Comparison of ENCODE assay signal across 9 mouse cellular contexts in genomic region chr19:45574339-45574898, GRCm38 (mm10). TPM values are rescaled to one million over a fixed set of nuclear protein-coding genes. Genes with fewer than 3 reads are reported as not detected.
DNase-seq lines count a peak whose midpoint lies in the region; ATAC-seq and TF ChIP-seq lines count a peak whose summit lies in the region.
"Had no signal": no experiment of that assay in that cellular context is flagged by ENCODE, and none has a peak within 500 bp of the region (broad histone marks: within the 10 kb centered on the region; RNA-seq: fewer than 3 reads in every experiment).

No protein-coding gene starts in this region.

- H3K9me3 ChIP-seq in hindbrain, embryonic 15.5 days = no peaks in the 10 kb centered on the region
- no peaks in the 10 kb centered on the region for H3K9me3 ChIP-seq in hindbrain, embryonic 13.5 days
- H3K9me3 ChIP-seq in midbrain, embryonic 16.5 days (replicated peaks; ENCODE audit: control insufficient read depth, low read length, poor library complexity, severe bottlenecking) = no peaks in the 10 kb centered on the region
- no peaks in the 10 kb centered on the region for H3K9me3 ChIP-seq in midbrain, embryonic 14.5 days (ENCODE audit: control insufficient read depth, low read length)
- H3K9me3 ChIP-seq: forebrain, embryonic 15.5 days had no signal

- no peak for ATAC-seq in hindbrain, embryonic 15.5 days (ENCODE audit: low FRiP score, low read depth)
- ATAC-seq in hindbrain, embryonic 13.5 days (ENCODE audit: low FRiP score) = no peak
- ATAC-seq in midbrain, embryonic 16.5 days = 0 out of 2 replicates have a peak, but pooled peaks have one; percentile 25
- no peak for ATAC-seq in midbrain, embryonic 14.5 days (ENCODE audit: low FRiP score, low TSS enrichment)

- 0 out of 2 replicates have a peak, but pooled peaks have one; percentile 3 for TF ChIP-seq CTCF in bone marrow macrophage, adult 2 months (IDR thresholded peaks at IDR 0.05; ENCODE audit: low read depth, low read length)

- no peak for TF ChIP-seq POLR2A in bone marrow macrophage, adult 2 months (IDR thresholded peaks at IDR 0.05; ENCODE audit: borderline replicate concordance, low read depth, low read length)

- peaks cover 16% of the 10 kb centered on the region for H3K4me1 ChIP-seq in hindbrain, embryonic 15.5 days (replicated peaks)
- H3K4me1 ChIP-seq in hindbrain, embryonic 13.5 days (replicated peaks) = peaks cover 26% of the 10 kb centered on the region; the same call in 1 of the 2 replicates
- no peaks in the 10 kb centered on the region; the same call in 1 of the 2 replicates for H3K4me1 ChIP-seq in midbrain, embryonic 16.5 days (ENCODE audit: control insufficient read depth, insufficient read depth, low read length)
- no peaks in the 10 kb centered on the region; the same call in 1 of the 2 replicates for H3K4me1 ChIP-seq in midbrain, embryonic 14.5 days (ENCODE audit: control insufficient read depth, insufficient read depth, low read length)
- H3K4me1 ChIP-seq in bone marrow macrophage, adult 2 months (ENCODE audit: control insufficient read depth, insufficient read depth, low read length) = peaks cover 19% of the 10 kb centered on the region
- H3K4me1 ChIP-seq: forebrain, embryonic 15.5 days had no signal

- H3K4me3 ChIP-seq in hindbrain, embryonic 15.5 days = no peak overlapping the region
- no peak overlapping the region for H3K4me3 ChIP-seq in hindbrain, embryonic 13.5 days
- no peak overlapping the region for H3K4me3 ChIP-seq in midbrain, embryonic 16.5 days (ENCODE audit: low read depth, low read length)
- H3K4me3 ChIP-seq in midbrain, embryonic 14.5 days (replicated peaks; ENCODE audit: low read depth, low read length) = no peak overlapping the region
- no peak overlapping the region for H3K4me3 ChIP-seq in bone marrow macrophage, adult 2 months (ENCODE audit: insufficient read depth, low read length)
- H3K4me3 ChIP-seq: forebrain, embryonic 15.5 days had no signal

- H3K27ac ChIP-seq in hindbrain, embryonic 15.5 days (replicated peaks) = 0 out of 2 replicates have a peak overlapping the region, but pooled peaks have one; percentile 38
- no peak overlapping the region for H3K27ac ChIP-seq in hindbrain, embryonic 13.5 days
- no peak overlapping the region for H3K27ac ChIP-seq in midbrain, embryonic 16.5 days (ENCODE audit: low read length)
- H3K27ac ChIP-seq in midbrain, embryonic 14.5 days (replicated peaks; ENCODE audit: low read depth, low read length) = no peak overlapping the region
- peak overlapping the region; percentile 42 for H3K27ac ChIP-seq in bone marrow macrophage, adult 2 months (ENCODE audit: insufficient read depth, low read depth, low read length)
- H3K27ac ChIP-seq: forebrain, embryonic 15.5 days had no signal

- no peaks in the 10 kb centered on the region for H3K27me3 ChIP-seq in hindbrain, embryonic 15.5 days
- peaks cover 51% of the 10 kb centered on the region for H3K27me3 ChIP-seq in hindbrain, embryonic 13.5 days
- H3K27me3 ChIP-seq in midbrain, embryonic 16.5 days (ENCODE audit: control insufficient read depth, insufficient read depth, low read depth, low read length) = peaks cover 15% of the 10 kb centered on the region
- H3K27me3 ChIP-seq in midbrain, embryonic 14.5 days (ENCODE audit: control insufficient read depth, insufficient read depth, low read length) = peaks cover 32% of the 10 kb centered on the region; the same call in 1 of the 2 replicates
- H3K27me3 ChIP-seq: forebrain, embryonic 15.5 days had no signal

- DNase-seq in midbrain, embryonic 14.5 days = no peak
- peak; percentile 34 for DNase-seq in lung, postnatal 36 days
- no peak for DNase-seq in layer of hippocampus, adult 18-20 months (ENCODE audit: low spot score in 2 of 2)
- no peak for DNase-seq in urinary bladder, postnatal 36 days (ENCODE audit: low spot score in 2 of 2)

- 88% methylated on average over 7 of the region's 7 CpGs for WGBS in hindbrain, embryonic 15.5 days
- WGBS in hindbrain, embryonic 13.5 days = 84% methylated on average over 7 of the region's 7 CpGs
- 80% methylated on average over 7 of the region's 7 CpGs for WGBS in midbrain, embryonic 16.5 days
- WGBS in midbrain, embryonic 14.5 days = 81% methylated on average over 7 of the region's 7 CpGs

- peaks cover 26% of the 10 kb centered on the region for H3K36me3 ChIP-seq in hindbrain, embryonic 15.5 days
- H3K36me3 ChIP-seq in hindbrain, embryonic 13.5 days = peaks cover 63% of the 10 kb centered on the region
- peaks cover 17% of the 10 kb centered on the region for H3K36me3 ChIP-seq in midbrain, embryonic 16.5 days (ENCODE audit: control insufficient read depth, insufficient read depth, low read length)
- peaks cover 60% of the 10 kb centered on the region for H3K36me3 ChIP-seq in midbrain, embryonic 14.5 days (ENCODE audit: control insufficient read depth, insufficient read depth, low read length)

- no peak overlapping the region for H3K4me2 ChIP-seq in hindbrain, embryonic 15.5 days
- H3K4me2 ChIP-seq in hindbrain, embryonic 13.5 days = no peak overlapping the region
- no peak overlapping the region for H3K4me2 ChIP-seq in midbrain, embryonic 16.5 days (ENCODE audit: low read length)
- H3K4me2 ChIP-seq in midbrain, embryonic 14.5 days (ENCODE audit: low read length) = no peak overlapping the region
- H3K4me2 ChIP-seq: forebrain, embryonic 15.5 days had no signal

- H3K9ac ChIP-seq in hindbrain, embryonic 15.5 days = no peak overlapping the region
- H3K9ac ChIP-seq in hindbrain, embryonic 13.5 days = no peak overlapping the region
- no peak overlapping the region for H3K9ac ChIP-seq in midbrain, embryonic 16.5 days (ENCODE audit: low read depth, low read length)
- no peak overlapping the region for H3K9ac ChIP-seq in midbrain, embryonic 14.5 days (replicated peaks; ENCODE audit: low read length)
- H3K9ac ChIP-seq: forebrain, embryonic 15.5 days had no signal

RNA-seq across cellular contexts. Expression of gene Gm17018, which starts 14.0 kb away (rescaled TPM):
- 71.7 and 75.9 TPM in 2 replicates for polyA plus RNA-seq in hindbrain, embryonic 15.5 days (2015; fragmentation: Nextera tagmentation; extraction: Ambion mirVana)
- polyA plus RNA-seq in hindbrain, embryonic 13.5 days (2015; fragmentation: Nextera tagmentation; extraction: Ambion mirVana) = 61.8 and 73.4 TPM in 2 replicates
- 66.9 and 75.8 TPM in 2 replicates for polyA plus RNA-seq in midbrain, embryonic 16.5 days (2015; fragmentation: Nextera tagmentation; extraction: Ambion mirVana)
- polyA plus RNA-seq in midbrain, embryonic 14.5 days (2014; fragmentation: Nextera tagmentation; extraction: Ambion mirVana) = 57.0 and 68.6 TPM in 2 replicates
- polyA plus RNA-seq in bone marrow macrophage, adult 2 months (2012; ENCODE audit: insufficient read depth, insufficient read length, missing spikeins) = 35.3 and 36.0 TPM in 2 replicates
- 10 to 100 TPM; 59.5 to 64.0 TPM for total RNA-seq in layer of hippocampus, adult 18-20 months (2021)

RNA-seq across cellular contexts. Expression of gene Poll, which starts 14.1 kb away (rescaled TPM):
- 12.7 and 13.3 TPM in 2 replicates for polyA plus RNA-seq in hindbrain, embryonic 15.5 days (2015; fragmentation: Nextera tagmentation; extraction: Ambion mirVana)
- 13.5 and 14.6 TPM in 2 replicates for polyA plus RNA-seq in hindbrain, embryonic 13.5 days (2015; fragmentation: Nextera tagmentation; extraction: Ambion mirVana)
- polyA plus RNA-seq in midbrain, embryonic 16.5 days (2015; fragmentation: Nextera tagmentation; extraction: Ambion mirVana) = 12.7 and 13.3 TPM in 2 replicates
- polyA plus RNA-seq in midbrain, embryonic 14.5 days (2014; fragmentation: Nextera tagmentation; extraction: Ambion mirVana) = 11.9 and 14.2 TPM in 2 replicates
- 9.3 and 10.1 TPM in 2 replicates for polyA plus RNA-seq in bone marrow macrophage, adult 2 months (2012; ENCODE audit: insufficient read depth, insufficient read length, missing spikeins)
- total RNA-seq in layer of hippocampus, adult 18-20 months (2021) = 10 to 100 TPM in 1 of 2 experiments, 1 to 10 TPM in 1; 9.5 to 11.1 TPM

Comparison
In these comparisons a context has a peak if more than half of its experiments do, and no peak if none do; other contexts are left out.
1. H3K27ac ChIP-seq: peak in hindbrain, embryonic 15.5 days (single experiment) and bone marrow macrophage, adult 2 months (single experiment); none in hindbrain, embryonic 13.5 days (single experiment), midbrain, embryonic 16.5 days (single experiment) and midbrain, embryonic 14.5 days (single experiment).